Mouse (Mus musculus): ENCODE measurements at regions not wholly inside any gene's neighbourhood (a gene's known extent, or its start where the extent isn't known, plus 50 kb on each side); places are given as distances from the start of the nearest gene placed in this dataset.

DNA sequence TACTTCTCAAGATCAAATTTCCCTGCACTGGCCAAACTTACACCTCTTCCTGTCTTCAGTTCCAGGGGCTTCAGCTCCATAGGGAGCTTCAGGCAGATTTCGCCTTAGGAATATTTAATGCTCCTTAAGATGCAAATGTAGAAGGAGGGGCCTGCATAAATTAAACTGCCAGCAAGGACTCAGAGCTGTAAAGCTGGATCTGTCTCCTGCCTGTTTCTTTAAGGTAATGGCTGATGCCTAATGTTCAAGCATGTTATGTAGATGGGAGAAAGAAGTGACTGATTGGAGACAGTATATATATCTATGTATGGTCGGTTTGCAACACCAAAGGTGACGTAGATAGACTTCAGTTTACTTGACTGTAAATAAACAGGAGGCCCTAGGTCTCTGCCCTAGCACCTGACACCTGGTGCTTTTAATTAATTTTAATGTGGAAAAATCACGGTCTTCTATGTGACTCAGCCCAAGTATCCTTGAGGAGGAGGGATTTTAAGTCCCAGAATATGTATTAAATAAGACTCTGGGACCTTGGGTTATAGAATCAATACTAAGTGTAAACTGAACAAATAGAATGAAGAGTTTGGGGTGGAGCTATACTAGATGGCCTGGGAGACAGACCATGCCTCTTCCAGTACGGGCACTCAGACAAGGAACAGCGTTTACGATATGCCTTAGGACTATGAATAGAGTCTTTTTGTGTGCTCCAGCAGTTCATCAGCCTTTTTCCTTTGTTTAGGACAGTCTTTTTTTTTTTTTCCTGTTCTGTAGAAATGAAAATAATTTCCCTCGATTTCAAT, 651.7 kb upstream of the Lmcd1 start:
- Histone ChIP-seq H3K9ac (ENCODE audit: low read depth, low read length) (no peak overlapping the region), H3K4me1 (ENCODE audit: control insufficient read depth, insufficient read depth, low read length) (peaks cover 4% of the 10 kb centered on the region; the same call in 1 of the 2 replicates), H3K9me3 (replicated peaks; ENCODE audit: control insufficient read depth, low read length, poor library complexity, severe bottlenecking) (no peaks in the 10 kb centered on the region), H3K27ac (ENCODE audit: low read length) (no peak overlapping the region), H3K4me3 (ENCODE audit: low read depth, low read length) (no peak overlapping the region), H3K27me3 (ENCODE audit: control insufficient read depth, insufficient read depth, low read depth, low read length) (no peaks in the 10 kb centered on the region), H3K36me3 (ENCODE audit: control insufficient read depth, insufficient read depth, low read length) (no peaks in the 10 kb centered on the region), H3K4me2 (ENCODE audit: low read length) (no peak overlapping the region)
- WGBS, result 53% methylated on average over 8 of the region's 8 CpGs
- ATAC-seq, result no peak

DNA sequence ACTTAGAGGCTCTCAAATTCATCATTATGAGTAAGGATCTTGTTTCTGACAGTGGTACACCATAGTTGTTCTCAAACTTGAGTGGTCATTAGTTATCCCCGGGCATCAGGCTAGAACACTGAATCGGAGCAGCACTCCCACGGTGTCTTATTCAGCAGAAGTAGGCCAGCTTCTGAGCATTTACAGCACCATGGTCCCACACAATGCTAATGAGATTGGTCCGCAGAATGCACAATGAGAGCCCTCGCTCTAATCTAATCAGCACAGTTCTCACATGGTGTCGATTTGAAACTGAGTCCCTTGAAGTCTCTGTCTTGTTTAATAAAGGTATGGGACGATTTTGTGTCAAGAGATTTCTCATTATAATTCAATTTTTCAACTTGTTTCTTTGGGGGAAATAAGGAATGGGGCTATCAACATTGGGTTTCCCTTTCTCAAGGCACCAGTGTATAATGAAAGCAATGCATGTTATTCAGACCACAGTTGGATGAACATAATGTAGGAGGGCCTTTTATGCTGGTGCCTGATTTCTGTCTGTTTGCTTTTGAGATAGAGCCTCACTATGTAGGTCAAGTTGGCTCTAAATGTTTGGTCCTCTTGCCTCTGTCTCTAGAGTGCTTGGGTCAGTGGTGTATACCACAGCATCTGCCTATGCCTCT, 650.9 kb upstream of the Lmcd1 start:
- no peaks in the 10 kb centered on the region for H3K9me3 ChIP-seq (replicated peaks; ENCODE audit: control insufficient read depth, low read length, poor library complexity, severe bottlenecking)
- ATAC-seq, result 0 out of 2 replicates have a peak, but pooled peaks have one; percentile 36
- H3K4me3 ChIP-seq (ENCODE audit: low read depth, low read length), result no peak overlapping the region
- no peak overlapping the region for H3K4me2 ChIP-seq (ENCODE audit: low read length)
- peaks cover 4% of the 10 kb centered on the region; the same call in 1 of the 2 replicates for H3K4me1 ChIP-seq (ENCODE audit: control insufficient read depth, insufficient read depth, low read length)
- H3K9ac ChIP-seq (ENCODE audit: low read depth, low read length), result no peak overlapping the region
- no peaks in the 10 kb centered on the region for H3K36me3 ChIP-seq (ENCODE audit: control insufficient read depth, insufficient read depth, low read length)
- 29% methylated on average over 7 of the region's 7 CpGs for WGBS
- no peaks in the 10 kb centered on the region for H3K27me3 ChIP-seq (ENCODE audit: control insufficient read depth, insufficient read depth, low read depth, low read length)
- no peak overlapping the region for H3K27ac ChIP-seq (ENCODE audit: low read length)

DNA sequence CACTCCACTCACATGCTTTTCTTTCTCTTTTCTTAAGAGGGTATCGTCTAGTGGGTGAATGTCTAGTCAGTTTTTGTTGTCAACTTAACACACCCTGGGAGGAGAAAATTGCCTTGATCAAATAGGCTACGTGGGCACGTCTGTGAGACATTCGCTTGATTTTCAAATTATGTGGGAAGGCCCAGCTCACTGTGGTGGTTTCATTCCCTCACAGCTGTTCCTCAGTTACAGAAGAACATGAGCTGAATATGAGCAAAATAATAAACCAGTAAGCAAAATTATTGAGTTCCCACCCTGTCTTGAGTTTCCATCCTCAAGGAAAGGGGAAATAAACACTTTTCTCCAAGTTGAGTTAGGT, 650.4 kb upstream of the Lmcd1 start:
- Histone ChIP-seq H3K36me3 (ENCODE audit: control insufficient read depth, insufficient read depth, low read length) (no peaks in the 10 kb centered on the region), H3K9me3 (replicated peaks; ENCODE audit: control insufficient read depth, low read length, poor library complexity, severe bottlenecking) (no peaks in the 10 kb centered on the region), H3K27me3 (ENCODE audit: control insufficient read depth, insufficient read depth, low read depth, low read length) (no peaks in the 10 kb centered on the region), H3K27ac (ENCODE audit: low read length) (no peak overlapping the region), H3K9ac (ENCODE audit: low read depth, low read length) (no peak overlapping the region), H3K4me1 (ENCODE audit: control insufficient read depth, insufficient read depth, low read length) (peaks cover 4% of the 10 kb centered on the region; the same call in 1 of the 2 replicates), H3K4me2 (ENCODE audit: low read length) (no peak overlapping the region), H3K4me3 (ENCODE audit: low read depth, low read length) (no peak overlapping the region)
- ATAC-seq, result no peak
- WGBS, result 76% methylated on average over 4 of the region's 4 CpGs

DNA sequence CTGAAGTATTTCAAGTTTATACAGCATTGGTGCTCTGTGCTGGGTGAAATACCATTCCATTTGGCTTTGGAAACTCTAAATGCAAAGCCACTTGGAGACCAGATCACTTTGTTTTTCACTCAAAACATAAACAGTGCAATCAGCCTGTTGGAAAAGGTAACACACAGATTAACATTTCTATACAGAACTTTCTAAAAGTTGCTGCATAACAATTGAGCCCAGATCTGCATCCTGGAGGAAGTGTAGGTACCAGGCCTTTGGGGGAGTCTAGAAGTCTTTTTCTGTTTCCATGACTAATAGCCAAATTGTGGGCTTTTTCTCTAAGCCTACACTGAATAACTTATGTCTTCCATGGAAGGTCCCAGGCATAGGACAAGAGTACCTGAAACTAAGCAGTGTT, 648.1 kb upstream of the Lmcd1 start:
- Histone ChIP-seq H3K4me3 (ENCODE audit: low read depth, low read length) (no peak overlapping the region), H3K9me3 (replicated peaks; ENCODE audit: control insufficient read depth, low read length, poor library complexity, severe bottlenecking) (no peaks in the 10 kb centered on the region), H3K4me2 (ENCODE audit: low read length) (no peak overlapping the region), H3K4me1 (ENCODE audit: control insufficient read depth, insufficient read depth, low read length) (peaks cover 4% of the 10 kb centered on the region; the same call in 1 of the 2 replicates), H3K27me3 (ENCODE audit: control insufficient read depth, insufficient read depth, low read depth, low read length) (no peaks in the 10 kb centered on the region), H3K9ac (ENCODE audit: low read depth, low read length) (no peak overlapping the region), H3K27ac (ENCODE audit: low read length) (no peak overlapping the region), H3K36me3 (ENCODE audit: control insufficient read depth, insufficient read depth, low read length) (no peaks in the 10 kb centered on the region)
- ATAC-seq, result no peak

DNA sequence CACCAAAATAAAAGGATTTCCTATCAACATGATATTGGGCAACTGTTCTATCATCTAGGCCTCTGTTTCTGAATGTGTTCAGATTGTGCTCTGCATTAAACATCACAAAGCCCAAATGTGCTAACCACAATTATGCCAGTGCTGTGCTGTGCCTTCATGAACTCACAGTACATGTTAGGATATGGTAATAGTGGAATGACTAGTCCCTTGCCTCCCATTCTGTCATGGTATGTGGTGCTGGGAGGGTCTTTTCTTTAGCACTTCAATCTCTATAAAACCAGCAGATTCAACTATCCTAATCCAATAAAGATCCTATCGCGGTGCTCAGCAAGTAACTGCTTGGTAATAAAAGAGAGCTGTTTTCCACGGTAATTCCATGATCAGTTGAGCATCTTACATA, 620.8 kb upstream of the Lmcd1 start:
- H3K27ac ChIP-seq (ENCODE audit: low read length), result no peak overlapping the region
- no peaks in the 10 kb centered on the region for H3K36me3 ChIP-seq (ENCODE audit: control insufficient read depth, insufficient read depth, low read length)
- H3K27me3 ChIP-seq (ENCODE audit: control insufficient read depth, insufficient read depth, low read depth, low read length), result no peaks in the 10 kb centered on the region
- ATAC-seq, result no peak
- H3K4me2 ChIP-seq (ENCODE audit: low read length), result no peak overlapping the region
- no peaks in the 10 kb centered on the region for H3K4me1 ChIP-seq (ENCODE audit: control insufficient read depth, insufficient read depth, low read length)
- no peak overlapping the region for H3K9ac ChIP-seq (ENCODE audit: low read depth, low read length)
- no peaks in the 10 kb centered on the region for H3K9me3 ChIP-seq (replicated peaks; ENCODE audit: control insufficient read depth, low read length, poor library complexity, severe bottlenecking)
- no peak overlapping the region for H3K4me3 ChIP-seq (ENCODE audit: low read depth, low read length)
- 56% methylated on average over 3 of the region's 3 CpGs for WGBS

DNA sequence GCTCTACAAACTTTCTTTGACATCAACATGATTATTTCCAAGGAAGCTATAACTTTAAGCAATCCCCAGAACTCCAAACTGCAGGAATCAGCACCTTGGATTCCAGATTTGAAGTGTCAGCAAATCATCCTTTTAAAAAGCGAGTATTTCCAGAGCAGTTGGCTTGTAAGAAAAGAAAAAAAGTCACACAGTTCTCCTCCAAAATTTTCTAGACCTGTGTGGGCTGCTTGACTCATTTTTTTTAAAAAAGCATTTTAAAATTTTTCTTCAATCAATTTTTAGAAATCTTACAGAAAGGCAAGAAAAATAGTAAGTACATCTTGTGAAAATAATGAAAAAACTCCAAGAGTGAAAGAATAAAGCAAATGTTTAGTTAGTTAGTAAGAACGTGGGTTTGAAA, 613.6 kb upstream of the Lmcd1 start:
- Histone ChIP-seq H3K9me3 (replicated peaks; ENCODE audit: control insufficient read depth, low read length, poor library complexity, severe bottlenecking) (no peaks in the 10 kb centered on the region), H3K27ac (ENCODE audit: low read length) (no peak overlapping the region), H3K4me1 (ENCODE audit: control insufficient read depth, insufficient read depth, low read length) (no peaks in the 10 kb centered on the region), H3K27me3 (ENCODE audit: control insufficient read depth, insufficient read depth, low read depth, low read length) (no peaks in the 10 kb centered on the region), H3K4me2 (ENCODE audit: low read length) (no peak overlapping the region), H3K9ac (ENCODE audit: low read depth, low read length) (no peak overlapping the region), H3K36me3 (ENCODE audit: control insufficient read depth, insufficient read depth, low read length) (no peaks in the 10 kb centered on the region), H3K4me3 (ENCODE audit: low read depth, low read length) (no peak overlapping the region)
- 31% methylated on average over 2 of the region's 2 CpGs for WGBS
- ATAC-seq, result no peak

DNA sequence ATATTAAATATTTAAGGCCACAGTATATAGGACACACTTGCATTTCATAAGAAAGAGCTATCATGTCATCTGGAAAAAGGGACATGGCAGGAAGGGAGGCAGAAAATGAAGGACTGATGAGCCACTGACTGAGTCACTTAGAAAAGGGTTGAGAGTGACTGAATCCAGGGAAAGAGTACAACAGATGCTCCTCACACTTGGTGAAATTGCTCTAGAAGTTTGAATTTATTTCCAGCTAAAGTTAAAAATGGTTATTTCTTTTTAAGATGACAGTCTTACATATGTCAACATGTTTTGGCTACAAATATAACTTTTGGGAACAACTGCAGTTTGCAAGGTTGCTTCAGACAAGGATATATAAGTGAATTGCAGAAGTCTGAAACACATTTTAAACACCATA, 609.0 kb upstream of the Lmcd1 start:
- Histone ChIP-seq H3K9ac (ENCODE audit: low read depth, low read length) (no peak overlapping the region), H3K27ac (ENCODE audit: low read length) (no peak overlapping the region), H3K4me3 (ENCODE audit: low read depth, low read length) (no peak overlapping the region), H3K4me1 (ENCODE audit: control insufficient read depth, insufficient read depth, low read length) (no peaks in the 10 kb centered on the region), H3K36me3 (ENCODE audit: control insufficient read depth, insufficient read depth, low read length) (no peaks in the 10 kb centered on the region), H3K4me2 (ENCODE audit: low read length) (no peak overlapping the region), H3K9me3 (replicated peaks; ENCODE audit: control insufficient read depth, low read length, poor library complexity, severe bottlenecking) (no peaks in the 10 kb centered on the region), H3K27me3 (ENCODE audit: control insufficient read depth, insufficient read depth, low read depth, low read length) (no peaks in the 10 kb centered on the region)
- ATAC-seq, result no peak

DNA sequence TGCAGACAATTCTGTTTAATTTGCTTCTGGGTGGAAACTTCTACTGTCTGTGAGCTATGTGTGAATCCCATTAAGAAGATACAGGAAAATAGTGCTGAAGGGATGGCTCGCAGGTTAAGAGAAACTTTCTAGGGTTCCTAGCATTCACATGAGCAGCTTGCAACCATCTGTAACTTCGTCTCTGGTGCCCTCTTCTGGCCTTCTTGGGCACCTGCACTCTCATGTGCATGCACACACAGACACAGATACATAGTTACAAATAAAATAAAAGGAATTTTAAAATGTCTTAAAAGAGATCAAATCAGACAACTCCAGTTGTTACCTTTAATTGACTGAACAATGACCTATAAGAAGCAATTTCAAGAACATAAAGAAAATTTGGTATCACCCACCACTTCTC, 588.6 kb upstream of the Lmcd1 start:
- Histone ChIP-seq H3K4me2 (ENCODE audit: low read length) (no peak overlapping the region), H3K36me3 (ENCODE audit: control insufficient read depth, insufficient read depth, low read length) (no peaks in the 10 kb centered on the region), H3K9me3 (replicated peaks; ENCODE audit: control insufficient read depth, low read length, poor library complexity, severe bottlenecking) (no peaks in the 10 kb centered on the region), H3K9ac (ENCODE audit: low read depth, low read length) (no peak overlapping the region), H3K4me1 (ENCODE audit: control insufficient read depth, insufficient read depth, low read length) (no peaks in the 10 kb centered on the region), H3K27me3 (ENCODE audit: control insufficient read depth, insufficient read depth, low read depth, low read length) (no peaks in the 10 kb centered on the region), H3K4me3 (ENCODE audit: low read depth, low read length) (no peak overlapping the region), H3K27ac (ENCODE audit: low read length) (no peak overlapping the region)
- 81% methylated on average over 2 of the region's 2 CpGs for whole genome bisulfite sequencing
- no peak for ATAC-seq

DNA sequence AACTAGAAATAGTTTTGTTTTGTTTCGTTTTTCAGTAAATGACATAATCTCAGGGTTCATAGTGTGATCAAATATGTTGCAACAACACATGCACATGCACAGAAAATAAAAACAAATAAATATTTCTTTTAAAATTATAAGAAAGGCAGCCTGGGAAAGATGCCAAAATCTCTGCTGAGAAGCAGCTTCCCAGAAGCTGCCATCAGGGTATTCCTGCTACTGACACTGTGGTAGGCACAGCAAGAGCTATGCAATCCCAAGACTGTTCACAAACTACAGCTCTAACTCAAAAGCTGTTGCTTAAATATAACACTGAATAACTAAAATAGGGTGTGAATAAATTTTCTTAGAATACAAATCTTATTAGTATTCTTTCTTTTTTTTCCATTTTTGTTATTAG, 570.7 kb upstream of the Lmcd1 start:
- 90% methylated on average over 1 of the region's 1 CpGs for WGBS
- H3K36me3 ChIP-seq (ENCODE audit: control insufficient read depth, insufficient read depth, low read length), result no peaks in the 10 kb centered on the region
- no peak for ATAC-seq

More for the DNA sequence above, 570.7 kb upstream of the Lmcd1 start:
- no peak overlapping the region for H3K4me2 ChIP-seq (ENCODE audit: low read length)
- no peak overlapping the region for H3K9ac ChIP-seq (ENCODE audit: low read depth, low read length)
- no peaks in the 10 kb centered on the region for H3K9me3 ChIP-seq (replicated peaks; ENCODE audit: control insufficient read depth, low read length, poor library complexity, severe bottlenecking)
- H3K27ac ChIP-seq (ENCODE audit: low read length), result no peak overlapping the region
- no peak overlapping the region for H3K4me3 ChIP-seq (ENCODE audit: low read depth, low read length)
- no peaks in the 10 kb centered on the region for H3K27me3 ChIP-seq (ENCODE audit: control insufficient read depth, insufficient read depth, low read depth, low read length)
- no peaks in the 10 kb centered on the region for H3K4me1 ChIP-seq (ENCODE audit: control insufficient read depth, insufficient read depth, low read length)

All from midbrain, embryonic 16.5 days (tissue).